Mouse (Mus musculus) kidney, adult 2 months (tissue): ENCODE results near the gene 5730596B20Rik. TPM values are rescaled to one million over a fixed set of nuclear protein-coding genes. Genes with fewer than 3 reads are reported as not detected.

Experiments used
- DNase-seq: peaks from one replicate; pipeline ENCODE4 v3.0.0; 2021
- H3K27ac ChIP-seq: fragments of 200-500 bp; 2 replicates; pipeline ENCODE4 v1.5.1; 2012; ENCODE audit warnings: low read depth, low read length, control low read depth, inconsistent platforms; ENCODE audit not compliant: insufficient read depth
- H3K27me3 ChIP-seq: fragments of 200-500 bp; replicated peaks from 2 replicates; pipeline ENCODE4 v1.6.1; 2012; ENCODE audit warnings: mild to moderate bottlenecking, moderate library complexity, low read length, inconsistent platforms; ENCODE audit not compliant: control insufficient read depth, insufficient read depth
- H3K36me3 ChIP-seq: fragments of 200-500 bp; 2 replicates; pipeline ENCODE4 v1.6.1; 2012; ENCODE audit warnings: mild to moderate bottlenecking, moderate library complexity, low read length, inconsistent platforms; ENCODE audit not compliant: control insufficient read depth, insufficient read depth
- H3K4me1 ChIP-seq: fragments of 200-500 bp; 2 replicates; pipeline ENCODE4 v1.6.1; 2011; ENCODE audit warnings: low read length; ENCODE audit not compliant: control insufficient read depth, insufficient read depth
- H3K4me3 ChIP-seq: fragments of 200-500 bp; 2 replicates; pipeline ENCODE4 v1.5.1; 2011; ENCODE audit warnings: mild to moderate bottlenecking, low read depth, low read length, control low read depth; ENCODE audit not compliant: insufficient read depth
- CTCF ChIP-seq: fragments of 200-500 bp; conservative IDR thresholded peaks from 2 replicates; pipeline ENCODE4 v1.5.1; 2011; ENCODE audit warnings: low read depth, mild to moderate bottlenecking, control low read depth, low read length, moderate library complexity, mixed read lengths; ENCODE audit not compliant: insufficient read depth, insufficient read length
- POLR2A ChIP-seq: fragments of 200-500 bp; IDR thresholded peaks from one replicate; pipeline ENCODE4 v1.6.1; 2011; ENCODE audit warnings: low read depth, low read length, control low read depth
- WGBS: fragments of 180-500 bp; shearing (Covaris S2); methylation state at CpG from one replicate; pipeline ENCODE4 v1.1.7; 2018; 5-methylcytosine and 5-hydroxymethylcytosine counted together
- polyA plus RNA-seq: library from polyadenylated mRNA; depleted of rRNA; stranded (reverse); fragments of >200 nt; gene quantifications from 2 replicates; pipeline ENCODE4 v1.2.3, GENCODE M21; 2012

5730596B20Rik gene
- polyA plus RNA-seq, 1 experiment, result 0.19 TPM

- H3K4me1 ChIP-seq, result peaks cover 16% of the 10 kb centered on the region
These were observed 32.4 kb downstream of the 5730596B20Rik start for GRCm38 (mm10) chr6:52209685-52210046.

GRCm38 (mm10) chr6:52211170-52211935 is 34.1 kb downstream of the 5730596B20Rik start:
- Histone ChIP-seq H3K4me3 (peak overlapping the region; percentile 87), H3K4me1 (peaks cover 21% of the 10 kb centered on the region), H3K27me3 (no peaks in the 10 kb centered on the region), H3K36me3 (no peaks in the 10 kb centered on the region), H3K27ac (peak overlapping the region; percentile 99)
- TF ChIP-seq CTCF, result peak; percentile 71
- TF ChIP-seq POLR2A, result peak; percentile 56
- under 1% methylated on average over 37 of the region's 37 CpGs for WGBS
- peak; percentile 92 for DNase-seq

More at GRCm38 (mm10) chr6:52209685-52210046, 32.4 kb downstream of the 5730596B20Rik start:
- no peaks in the 10 kb centered on the region for H3K27me3 ChIP-seq
- H3K27ac ChIP-seq, result peak overlapping the region; percentile 39
- H3K4me3 ChIP-seq, result peak overlapping the region; percentile 39
- TF ChIP-seq POLR2A (no peak), CTCF (no peak)
- peaks cover 2% of the 10 kb centered on the region; the same call in 1 of the 2 replicates for H3K36me3 ChIP-seq
- 16% methylated on average over 12 of the region's 12 CpGs for WGBS
- no peak for DNase-seq

DNA sequence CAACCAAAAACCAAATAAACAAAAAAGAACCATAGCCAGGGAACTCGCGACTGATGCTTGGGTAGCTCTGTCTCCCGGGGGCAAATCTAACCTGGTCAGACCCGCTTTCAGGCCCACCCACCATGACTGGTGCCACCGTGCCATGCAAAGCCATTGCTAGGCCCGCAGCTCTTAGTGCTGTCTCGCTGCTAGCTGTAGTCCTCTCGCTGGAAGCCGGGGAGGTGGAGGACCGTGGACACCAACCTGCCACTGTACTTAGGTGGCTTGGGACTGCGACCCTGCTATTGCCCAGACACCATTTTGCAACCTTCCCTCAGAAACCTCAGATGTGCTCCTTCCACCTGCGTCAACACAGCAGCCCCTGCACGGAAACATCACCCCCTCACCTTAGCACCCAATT is 34.7 kb downstream of the 5730596B20Rik start:
- peak; percentile 55 for DNase-seq
- 3% methylated on average over 13 of the region's 13 CpGs for WGBS
- Histone ChIP-seq H3K4me3 (peak overlapping the region; percentile 87), H3K27ac (peak overlapping the region; percentile 99), H3K4me1 (peaks cover 21% of the 10 kb centered on the region), H3K27me3 (no peaks in the 10 kb centered on the region), H3K36me3 (no peaks in the 10 kb centered on the region)
- TF ChIP-seq CTCF (no peak), POLR2A (no peak)

DNA sequence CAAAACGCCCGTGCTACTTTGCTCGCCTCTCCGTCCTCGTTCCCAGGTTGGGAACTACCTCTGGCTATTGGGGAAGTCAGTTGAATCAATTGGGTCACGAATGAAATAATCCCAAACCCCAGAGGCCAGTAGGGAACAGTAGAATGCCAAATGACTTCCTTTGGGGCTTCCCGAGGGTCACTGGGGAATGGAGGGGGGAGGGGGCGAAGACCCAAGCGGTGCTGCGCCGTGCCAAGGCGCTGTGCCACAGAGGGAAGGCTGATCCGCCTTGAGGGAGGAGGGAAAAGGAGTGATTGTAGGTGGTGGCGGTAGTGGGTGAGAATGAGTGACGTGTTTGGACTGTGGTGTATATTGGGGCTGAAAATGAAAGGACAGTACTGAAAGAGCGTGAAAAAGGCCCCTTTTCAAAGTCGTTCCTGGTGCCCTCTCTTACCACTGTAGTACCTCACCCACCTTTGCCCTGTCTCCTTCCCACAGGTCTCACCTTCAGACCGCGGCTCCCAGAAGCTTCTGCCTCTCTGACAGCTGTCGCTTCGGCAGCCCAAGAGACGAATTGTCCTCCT is 35.3 kb downstream of the 5730596B20Rik start:
- WGBS, result 1% methylated on average over 22 of the region's 22 CpGs
- Histone ChIP-seq H3K36me3 (no peaks in the 10 kb centered on the region), H3K27ac (peak overlapping the region; percentile 99), H3K4me1 (peaks cover 21% of the 10 kb centered on the region), H3K4me3 (peak overlapping the region; percentile 87), H3K27me3 (no peaks in the 10 kb centered on the region)
- TF ChIP-seq POLR2A (no peak), CTCF (no peak)
- DNase-seq, result peak; percentile 87

DNA sequence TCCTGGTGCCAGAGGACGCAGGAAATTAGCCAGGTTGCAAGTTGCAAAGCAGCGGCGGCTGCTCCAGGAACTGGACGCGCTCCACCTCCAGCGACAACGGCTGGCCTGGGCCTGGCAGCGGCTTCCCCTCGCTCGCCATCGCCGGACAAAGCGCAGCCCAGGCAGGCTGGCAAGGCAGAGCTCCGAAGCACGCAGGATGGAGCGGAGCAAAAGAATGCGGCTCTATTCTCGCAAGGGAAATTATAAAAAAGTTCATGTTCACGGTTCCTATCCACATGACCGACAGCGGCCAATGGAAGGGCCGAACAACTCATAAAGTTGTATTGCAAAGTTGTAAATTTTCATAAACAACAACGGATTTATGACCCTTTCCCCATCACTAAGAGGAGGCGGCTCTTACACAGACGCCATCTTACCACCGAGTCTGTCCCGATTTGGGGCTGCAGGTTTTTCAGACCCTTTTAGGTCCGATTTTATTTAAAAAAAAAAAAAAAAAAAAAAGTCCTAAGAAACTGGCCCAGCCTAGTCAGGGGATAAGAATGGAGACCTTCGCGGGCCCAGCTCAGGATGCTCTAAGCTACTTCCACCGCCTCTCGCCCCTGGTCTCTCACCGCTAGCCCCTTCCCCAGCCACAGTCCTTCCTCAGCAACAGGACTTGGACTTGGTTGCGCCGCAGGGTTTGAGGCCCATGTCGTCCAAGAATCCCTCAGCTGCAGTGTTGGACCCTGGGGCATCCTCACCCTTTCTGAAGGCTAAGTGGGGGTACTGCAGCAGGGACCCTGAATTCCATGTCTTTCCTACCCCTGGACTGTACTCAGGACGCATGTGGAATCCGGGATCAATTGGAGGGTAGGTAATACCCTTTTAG is 36.1 kb downstream of the 5730596B20Rik start, which contains the start of the genes Hoxa3 and Gm28308:
Gene Hoxa3 (minus strand): TSS at position 218 of the 868 bp plus-strand sequence.
Gene Gm28308 (minus strand): TSS at position 221 of the 868 bp plus-strand sequence.
- 3% methylated on average over 38 of the region's 38 CpGs for WGBS
- H3K4me1 ChIP-seq, result peaks cover 21% of the 10 kb centered on the region
- DNase-seq, result peak; percentile 93
- H3K27ac ChIP-seq, result peak within 1 kb of the TSS; percentile 99
- TF ChIP-seq POLR2A, result peak; percentile 86
- no peak for TF ChIP-seq CTCF
- H3K4me3 ChIP-seq, result peak within 1 kb of the TSS; percentile 87
- H3K36me3 ChIP-seq, result no peaks in the 10 kb centered on the region
- H3K27me3 ChIP-seq, result no peaks in the 10 kb centered on the region

GRCm38 (mm10) chr6:52214271-52214670 is 37.0 kb downstream of the 5730596B20Rik start:
- Histone ChIP-seq H3K27me3 (no peaks in the 10 kb centered on the region), H3K27ac (peak overlapping the region; percentile 40; the same call in 1 of the 2 replicates), H3K4me3 (no peak overlapping the region), H3K36me3 (no peaks in the 10 kb centered on the region), H3K4me1 (peaks cover 20% of the 10 kb centered on the region)
- WGBS, result 43% methylated on average over 5 of the region's 5 CpGs
- TF ChIP-seq POLR2A, result no peak
- no peak for TF ChIP-seq CTCF
- DNase-seq, result peak; percentile 41
